Mouse (Mus musculus): ENCODE measurements around the gene Tjap1.

DNA sequence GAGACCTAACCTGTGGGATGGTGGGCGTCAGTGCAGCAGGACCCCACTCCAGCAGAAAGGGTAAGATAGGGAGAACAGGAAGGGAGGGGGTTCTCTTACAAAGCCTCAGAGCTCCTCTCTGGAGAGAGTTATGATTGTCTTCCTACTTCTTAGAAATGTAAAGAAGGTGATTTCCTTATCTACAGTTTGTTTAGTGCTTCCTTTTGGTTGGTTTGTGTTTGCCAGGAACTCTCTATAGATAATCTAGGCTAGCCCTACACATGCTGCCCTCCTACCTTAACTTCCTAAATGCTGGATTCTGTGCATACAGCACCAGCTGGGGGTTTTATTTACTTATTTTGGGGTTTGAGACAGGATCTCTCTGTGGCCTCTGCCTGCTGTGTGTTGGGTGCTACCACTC, 46.8 kb downstream of the Tjap1 start:
- no peak for TF ChIP-seq GATA1 (IDR thresholded peaks at IDR 0.05; ENCODE audit: borderline replicate concordance, low read length)
- no peak for TF ChIP-seq FLI1 (IDR thresholded peaks at IDR 0.05; ENCODE audit: low read length)
